Mouse (Mus musculus) limb, embryonic 15.5 days (tissue): ENCODE results near the gene Neb. TPM values are rescaled to one million over a fixed set of nuclear protein-coding genes. Genes with fewer than 3 reads are reported as not detected.

Experiments
- ATAC-seq: fragments of 200-750 bp; cut with Nextera tagmentation; 2 replicates; pipeline ENCODE4 v1.8.0; 2017; ENCODE audit warnings: low read depth, moderate TSS enrichment; ENCODE audit not compliant: insufficient number of reproducible peaks, low FRiP score, low TSS enrichment
- H3K27ac ChIP-seq: fragments of 300-500 bp; sonication (generic); 2 replicates; pipeline ENCODE4 v1.5.1; 2015; ENCODE audit warnings: moderate library complexity, mild to moderate bottlenecking, inconsistent platforms
- H3K27me3 ChIP-seq: fragments of 300-500 bp; sonication (generic); 2 replicates; pipeline ENCODE4 v1.6.1; 2015; ENCODE audit warnings: inconsistent platforms
- H3K36me3 ChIP-seq: fragments of 300-500 bp; sonication (generic); 2 replicates; pipeline ENCODE4 v1.6.1; 2015; ENCODE audit warnings: inconsistent platforms
- H3K4me1 ChIP-seq: fragments of 300-500 bp; sonication (generic); 2 replicates; pipeline ENCODE4 v1.6.1; 2015; ENCODE audit warnings: inconsistent platforms
- H3K4me2 ChIP-seq: fragments of 300-500 bp; sonication (generic); 2 replicates; pipeline ENCODE4 v1.6.1; 2015; ENCODE audit warnings: mild to moderate bottlenecking, inconsistent platforms
- H3K4me3 ChIP-seq: fragments of 300-500 bp; sonication (generic); 2 replicates; pipeline ENCODE4 v1.5.1; 2015; ENCODE audit warnings: mild to moderate bottlenecking, inconsistent platforms
- H3K9ac ChIP-seq: fragments of 300-500 bp; sonication (generic); 2 replicates; pipeline ENCODE4 v1.6.1; 2015; ENCODE audit warnings: inconsistent platforms
- H3K9me3 ChIP-seq: fragments of 300-500 bp; sonication (generic); 2 replicates; pipeline ENCODE4 v1.6.1; 2016; ENCODE audit warnings: inconsistent platforms
- WGBS: fragments of 180-500 bp; shearing (Covaris S2); methylation state at CpG from one replicate; pipeline ENCODE4 v1.1.7; 2015; 5-methylcytosine and 5-hydroxymethylcytosine counted together
- polyA plus RNA-seq: library from polyadenylated mRNA; unstranded; fragments of >200 nt; fragmentation: Nextera tagmentation; extraction: Ambion mirVana; gene quantifications from 2 replicates; pipeline ENCODE4 v1.2.1, GENCODE M21; 2015

Neb gene
- polyA plus RNA-seq, 1 experiment from 2014 or later, result 99.9 TPM

- 92% methylated on average over 5 of the region's 5 CpGs for WGBS
- Histone ChIP-seq H3K36me3 (peaks cover 71% of the 10 kb centered on the region), H3K4me2 (no peak overlapping the region), H3K4me1 (no peaks in the 10 kb centered on the region), H3K9me3 (peaks cover 13% of the 10 kb centered on the region; the same call in 1 of the 2 replicates), H3K27me3 (no peaks in the 10 kb centered on the region), H3K4me3 (no peak overlapping the region), H3K9ac (no peak overlapping the region), H3K27ac (no peak overlapping the region)
- no peak for ATAC-seq
These were observed 34.3 kb upstream of the Neb start for GRCm38 (mm10) chr2:52412524-52413037.

GRCm38 (mm10) chr2:52406480-52406879 is 28.2 kb upstream of the Neb start:
- Histone ChIP-seq H3K36me3 (peaks cover 71% of the 10 kb centered on the region), H3K9ac (no peak overlapping the region), H3K4me2 (no peak overlapping the region), H3K27ac (no peak overlapping the region), H3K4me3 (no peak overlapping the region), H3K9me3 (peaks cover 10% of the 10 kb centered on the region; the same call in 1 of the 2 replicates), H3K4me1 (no peaks in the 10 kb centered on the region), H3K27me3 (no peaks in the 10 kb centered on the region)
- ATAC-seq, result no peak
- 83% methylated on average over 1 of the region's 1 CpGs for WGBS

GRCm38 (mm10) chr2:52405238-52405637 is 27.0 kb upstream of the Neb start:
- Histone ChIP-seq H3K9ac (no peak overlapping the region), H3K36me3 (peaks cover 65% of the 10 kb centered on the region), H3K4me2 (no peak overlapping the region), H3K27me3 (no peaks in the 10 kb centered on the region), H3K9me3 (peaks cover 10% of the 10 kb centered on the region; the same call in 1 of the 2 replicates), H3K4me3 (no peak overlapping the region), H3K27ac (no peak overlapping the region), H3K4me1 (no peaks in the 10 kb centered on the region)
- ATAC-seq, result no peak
- WGBS, result 93% methylated on average over 5 of the region's 5 CpGs

- Histone ChIP-seq H3K4me3 (no peak overlapping the region), H3K27ac (no peak overlapping the region), H3K27me3 (no peaks in the 10 kb centered on the region), H3K36me3 (peaks cover 2% of the 10 kb centered on the region; the same call in 1 of the 2 replicates), H3K4me1 (no peaks in the 10 kb centered on the region), H3K4me2 (no peak overlapping the region), H3K9me3 (no peaks in the 10 kb centered on the region), H3K9ac (no peak overlapping the region)
- no peak for ATAC-seq
- 79% methylated on average over 5 of the region's 5 CpGs for WGBS
These were observed 16.3 kb upstream of the Neb start for GRCm38 (mm10) chr2:52394529-52394928.

- no peaks in the 10 kb centered on the region for H3K36me3 ChIP-seq
- H3K4me1 ChIP-seq, result no peaks in the 10 kb centered on the region
- ATAC-seq, result no peak
- no peak overlapping the region for H3K4me3 ChIP-seq
- H3K27ac ChIP-seq, result no peak overlapping the region
- 60% methylated on average over 2 of the region's 2 CpGs for WGBS
- no peak overlapping the region for H3K9ac ChIP-seq
- H3K27me3 ChIP-seq, result no peaks in the 10 kb centered on the region
- H3K9me3 ChIP-seq, result no peaks in the 10 kb centered on the region
- no peak overlapping the region for H3K4me2 ChIP-seq
These were observed 12.2 kb upstream of the Neb start for GRCm38 (mm10) chr2:52390415-52390975.

- Histone ChIP-seq H3K9me3 (no peaks in the 10 kb centered on the region), H3K4me3 (no peak overlapping the region), H3K36me3 (no peaks in the 10 kb centered on the region), H3K27me3 (no peaks in the 10 kb centered on the region), H3K9ac (no peak overlapping the region), H3K27ac (no peak overlapping the region), H3K4me1 (no peaks in the 10 kb centered on the region), H3K4me2 (no peak overlapping the region)
- 64% methylated on average over 3 of the region's 3 CpGs for WGBS
- ATAC-seq, result no peak
These were observed 11.7 kb upstream of the Neb start for GRCm38 (mm10) chr2:52389975-52390374.

GRCm38 (mm10) chr2:52386451-52386850 is 8.2 kb upstream of the Neb start:
- no peak for ATAC-seq
- Histone ChIP-seq H3K27ac (no peak overlapping the region), H3K36me3 (no peaks in the 10 kb centered on the region), H3K27me3 (no peaks in the 10 kb centered on the region), H3K4me3 (no peak overlapping the region), H3K4me1 (no peaks in the 10 kb centered on the region), H3K9ac (no peak overlapping the region), H3K4me2 (no peak overlapping the region), H3K9me3 (no peaks in the 10 kb centered on the region)
- WGBS, result 76% methylated on average over 6 of the region's 6 CpGs

GRCm38 (mm10) chr2:52386037-52386436 is 7.8 kb upstream of the Neb start:
- H3K27me3 ChIP-seq, result no peaks in the 10 kb centered on the region
- H3K4me1 ChIP-seq, result no peaks in the 10 kb centered on the region
- H3K9ac ChIP-seq, result no peak overlapping the region
- WGBS, result 32% methylated on average over 7 of the region's 7 CpGs
- no peak overlapping the region for H3K4me2 ChIP-seq
- H3K27ac ChIP-seq, result no peak overlapping the region
- no peak for ATAC-seq
- H3K4me3 ChIP-seq, result no peak overlapping the region
- H3K36me3 ChIP-seq, result no peaks in the 10 kb centered on the region
- H3K9me3 ChIP-seq, result no peaks in the 10 kb centered on the region

- WGBS, result 64% methylated on average over 9 of the region's 10 CpGs
- ATAC-seq, result no peak
- Histone ChIP-seq H3K9ac (no peak overlapping the region), H3K27me3 (no peaks in the 10 kb centered on the region), H3K4me3 (no peak overlapping the region), H3K4me2 (no peak overlapping the region), H3K4me1 (no peaks in the 10 kb centered on the region), H3K36me3 (no peaks in the 10 kb centered on the region), H3K9me3 (no peaks in the 10 kb centered on the region), H3K27ac (no peak overlapping the region)
These were observed 581 bp upstream of the Neb start for GRCm38 (mm10) chr2:52378848-52379261.

- 57% methylated on average over 13 of the region's 13 CpGs for WGBS
These were observed 397 bp downstream of the Neb start for GRCm38 (mm10) chr2:52377706-52378447.

GRCm38 (mm10) chr2:52374706-52375105 is 3.6 kb downstream of the Neb start:
- Histone ChIP-seq H3K4me3 (no peak overlapping the region), H3K9ac (no peak overlapping the region), H3K27me3 (no peaks in the 10 kb centered on the region), H3K4me2 (no peak overlapping the region), H3K27ac (no peak overlapping the region), H3K9me3 (no peaks in the 10 kb centered on the region), H3K36me3 (no peaks in the 10 kb centered on the region), H3K4me1 (peaks cover 4% of the 10 kb centered on the region; the same call in 1 of the 2 replicates)
- ATAC-seq, result no peak
- 87% methylated on average over 6 of the region's 6 CpGs for WGBS

More at GRCm38 (mm10) chr2:52377706-52378447, 397 bp downstream of the Neb start:
- no peak overlapping the region for H3K27ac ChIP-seq
- H3K27me3 ChIP-seq, result no peaks in the 10 kb centered on the region
- no peak overlapping the region for H3K9ac ChIP-seq
- no peaks in the 10 kb centered on the region for H3K36me3 ChIP-seq
- no peak overlapping the region for H3K4me2 ChIP-seq
- no peaks in the 10 kb centered on the region for H3K4me1 ChIP-seq
- ATAC-seq, result no peak
- H3K9me3 ChIP-seq, result no peaks in the 10 kb centered on the region
- no peak overlapping the region for H3K4me3 ChIP-seq

- no peak for ATAC-seq
- Histone ChIP-seq H3K27ac (no peak overlapping the region), H3K4me1 (peaks cover 4% of the 10 kb centered on the region; the same call in 1 of the 2 replicates), H3K27me3 (no peaks in the 10 kb centered on the region), H3K9ac (no peak overlapping the region), H3K4me3 (no peak overlapping the region), H3K4me2 (no peak overlapping the region), H3K9me3 (no peaks in the 10 kb centered on the region), H3K36me3 (no peaks in the 10 kb centered on the region)
- 41% methylated on average over 6 of the region's 6 CpGs for WGBS
These were observed 5.8 kb downstream of the Neb start for GRCm38 (mm10) chr2:52372480-52372879.
